Mouse (Mus musculus) urinary bladder, postnatal 36 days (tissue): Measurements from ENCODE around the gene Polr2f.
A peak's percentile ranks its signal among the peaks of the same experiment; 100 is the strongest.

Source experiments
- DNase-seq, 2 experiments: peaks; one replicate each; pipeline ENCODE4 v3.0.0; 2022; ENCODE audit warnings: low spot score in 2 of 2, mixed read lengths in 1 of 2

Polr2f gene

DNA sequence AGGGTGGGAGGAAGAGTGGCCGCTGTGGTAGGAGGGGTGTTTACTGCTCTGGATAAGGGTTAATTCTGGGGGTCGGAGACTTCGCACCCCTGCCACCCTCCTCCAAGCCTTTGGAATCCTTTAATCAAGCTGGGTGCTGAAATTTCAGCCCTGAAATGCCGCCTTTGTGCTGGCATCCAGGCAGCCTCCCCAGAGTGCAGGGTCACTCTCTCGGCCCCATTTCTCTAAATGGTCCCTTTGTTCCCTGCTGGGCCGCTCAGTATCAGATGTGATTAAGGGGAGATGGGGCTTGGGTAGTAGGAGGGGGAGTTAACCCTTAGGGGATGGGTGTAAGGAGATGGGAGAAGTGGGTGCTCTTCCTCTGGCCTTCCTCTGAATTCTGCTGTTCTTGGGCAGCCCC lies 11.9 kb downstream of the Polr2f start:
- DNase-seq = no peak

DNA sequence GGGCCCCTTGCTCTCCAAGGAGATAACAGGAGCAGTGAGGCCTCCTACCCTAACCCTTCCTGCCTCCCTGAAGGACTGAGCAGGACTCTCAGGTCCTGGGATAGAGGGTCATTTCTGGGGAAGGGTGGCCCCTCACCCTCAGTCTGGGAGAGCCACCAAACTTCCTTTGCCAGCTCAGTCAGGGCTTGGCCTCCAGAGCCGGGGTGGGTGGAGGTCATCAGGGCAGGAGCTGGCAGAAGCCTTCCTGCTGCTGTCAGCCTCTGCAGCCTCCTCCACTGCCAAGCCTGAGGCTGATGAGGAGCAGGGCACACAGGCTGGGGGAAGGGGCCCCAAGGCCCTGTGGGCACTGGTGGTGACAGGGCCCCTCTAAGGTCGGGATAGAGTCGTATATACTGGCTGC lies 14.8 kb downstream of the Polr2f start:
- DNase-seq = no peak

DNA sequence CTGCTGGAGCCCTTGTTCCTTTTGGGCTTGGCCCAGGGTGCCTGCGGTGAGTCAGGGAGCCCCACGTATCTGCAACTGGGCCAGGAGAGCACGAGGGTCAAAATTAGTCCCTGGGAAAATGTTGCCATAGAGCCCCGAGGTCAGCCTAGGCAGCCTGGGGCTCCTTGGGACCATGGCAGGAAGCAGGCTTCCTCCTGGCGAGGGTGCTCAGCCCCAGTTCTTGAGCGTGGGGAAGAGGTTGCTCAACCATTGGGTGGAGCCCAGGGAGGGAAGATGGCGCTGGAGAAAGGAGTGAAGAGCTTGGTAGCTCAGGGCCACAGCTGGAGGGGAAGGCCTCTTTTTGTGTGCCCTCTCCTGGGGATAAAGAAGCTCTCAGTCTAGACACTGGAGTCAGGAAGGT lies 21.5 kb downstream of the Polr2f start:
- DNase-seq = no peak

DNA sequence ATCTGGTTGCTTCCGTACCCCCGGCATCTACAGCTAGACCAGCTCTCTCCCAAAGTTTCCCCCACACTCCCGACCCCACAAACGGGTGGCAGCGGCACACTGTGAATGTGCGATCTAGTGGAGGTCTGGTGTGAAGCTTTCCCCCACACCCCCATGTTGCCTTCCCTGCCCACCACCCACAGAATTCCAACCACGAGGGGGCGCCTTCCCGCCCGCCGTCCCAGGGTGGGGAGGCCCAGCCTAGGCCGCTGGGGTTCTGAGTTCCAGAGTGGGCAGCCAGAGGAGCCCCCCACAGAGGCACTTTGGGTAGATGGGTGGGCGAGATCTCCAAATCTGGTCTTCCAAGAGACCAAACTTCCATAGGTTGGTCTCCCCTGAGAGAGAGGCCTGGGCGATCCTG lies 22.0 kb downstream of the Polr2f start:
- DNase-seq = no peak

DNA sequence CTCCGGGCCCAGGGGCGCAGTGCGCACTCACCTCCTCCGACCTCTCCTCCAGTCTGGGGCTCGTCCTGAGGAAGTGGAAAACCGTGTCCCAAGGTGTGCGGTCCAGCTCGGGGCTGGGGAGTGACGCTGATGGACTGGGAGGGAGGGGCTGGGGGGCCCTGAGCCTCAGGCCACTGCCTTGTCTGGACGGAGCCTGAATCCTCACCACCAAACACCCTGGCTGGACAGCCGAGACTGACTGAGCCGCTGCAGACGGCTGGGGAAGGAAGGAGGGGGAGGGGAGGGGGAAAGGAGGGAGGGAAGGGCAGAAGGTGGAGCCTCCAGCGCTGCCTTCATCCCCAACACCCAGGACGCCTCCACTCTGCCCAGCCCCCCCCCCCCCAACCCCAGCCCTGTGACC lies 23.4 kb downstream of the Polr2f start:
- DNase-seq = no peak

DNA sequence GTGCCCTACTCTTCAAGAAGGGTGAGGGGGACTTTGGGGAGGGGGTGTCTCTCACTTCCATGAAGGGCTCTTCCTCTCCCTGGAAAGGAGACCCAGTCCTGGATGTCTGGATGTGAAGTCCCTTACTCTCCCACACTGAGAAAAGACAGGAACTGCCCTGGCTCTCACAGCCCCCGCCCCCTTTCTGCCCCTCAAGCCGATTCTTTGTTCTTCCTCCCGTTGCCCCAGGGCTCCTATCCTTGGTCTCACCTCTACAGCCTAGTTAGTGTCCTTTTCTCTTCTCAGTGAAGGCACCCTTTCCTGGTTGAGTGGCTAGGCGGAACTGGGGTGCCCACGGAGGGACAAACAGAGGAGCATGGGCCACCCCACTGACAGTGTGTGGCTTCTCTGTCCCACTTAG lies 24.3 kb downstream of the Polr2f start, which contains the start of gene Sox10:
Sox10 (minus strand) TSS at position 101 of the 400 bp plus-strand sequence.
- no peak for DNase-seq

DNA sequence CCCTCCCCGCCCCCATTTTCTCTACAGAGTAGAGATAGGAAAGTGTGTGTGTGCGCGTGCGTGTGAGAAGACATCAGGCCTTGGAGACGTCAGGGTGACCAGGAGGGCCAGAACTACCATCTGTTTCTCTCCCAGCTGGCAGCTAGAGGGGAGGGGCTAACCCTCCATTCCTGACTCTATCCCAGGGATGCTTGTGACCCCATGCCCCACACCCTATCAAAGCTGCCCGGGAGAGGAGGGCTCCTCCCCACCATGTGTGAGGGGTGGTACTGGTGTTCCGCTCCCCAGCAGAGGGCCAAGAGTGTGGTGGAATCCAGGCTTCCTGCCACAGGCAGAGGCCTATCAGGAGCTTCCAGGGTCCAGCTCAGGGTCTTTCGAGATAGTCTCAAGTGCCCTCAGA lies 25.9 kb downstream of the Polr2f start:
- no peak for DNase-seq

DNA sequence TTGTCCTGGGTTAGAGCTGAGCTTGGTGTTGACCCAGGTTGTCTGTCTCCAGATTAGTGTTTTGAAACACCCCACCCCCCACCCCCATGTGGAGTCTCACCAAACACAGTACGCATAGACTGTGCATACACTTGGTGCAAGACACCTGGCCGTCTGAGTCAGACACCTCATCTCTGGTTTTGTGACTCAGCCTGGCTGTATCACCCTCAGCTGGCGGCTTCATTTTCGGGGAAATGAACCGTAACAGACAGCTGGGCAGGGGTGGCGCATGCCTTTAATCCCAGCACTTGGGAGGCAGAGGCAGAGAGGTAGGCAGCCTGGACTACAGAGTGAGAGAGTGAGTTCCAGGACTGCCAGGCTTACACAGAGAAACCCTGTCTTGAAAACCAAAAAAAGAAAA lies 36.1 kb downstream of the Polr2f start:
- no peak for DNase-seq

DNA sequence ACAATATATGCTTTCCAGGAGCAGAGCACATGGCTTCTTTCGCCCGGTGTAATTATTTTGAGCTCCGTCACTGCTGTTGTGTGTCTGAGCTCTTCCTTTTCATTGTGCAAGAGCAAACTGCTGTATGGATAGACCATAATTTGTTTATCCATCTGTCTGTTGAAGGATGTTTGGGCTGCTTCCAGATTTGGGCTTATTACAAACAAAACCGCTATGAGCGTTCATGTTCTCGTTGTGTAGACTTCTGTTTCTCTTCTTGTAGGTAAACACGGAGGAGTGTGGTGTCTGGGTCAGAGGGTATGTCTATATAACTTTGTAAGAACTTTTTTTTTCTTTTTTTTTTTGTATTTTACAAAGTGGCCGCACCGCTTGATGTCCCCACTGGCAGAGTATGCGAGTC lies 44.4 kb downstream of the Polr2f start:
- no peak for DNase-seq

DNA sequence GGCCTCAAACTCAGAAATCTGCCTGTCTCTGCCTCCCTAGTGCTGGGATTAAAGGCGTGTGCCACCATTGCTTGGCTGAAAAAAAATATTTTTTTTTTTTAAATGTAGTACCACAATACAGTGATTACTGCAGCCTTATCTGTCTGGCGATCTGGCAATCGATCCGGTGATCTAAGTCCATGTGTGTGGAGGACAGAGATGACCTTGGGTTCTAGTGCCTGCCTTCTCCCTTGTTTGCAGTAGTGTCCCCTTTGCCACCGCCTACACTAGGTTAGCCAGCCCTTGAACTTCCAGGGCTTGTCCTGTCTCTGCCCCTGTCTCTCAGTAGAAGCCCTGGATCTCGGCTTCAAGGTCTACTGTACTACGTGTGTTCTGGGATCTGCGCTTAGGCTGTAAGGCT lies 47.0 kb downstream of the Polr2f start:
- no peak for DNase-seq

DNA sequence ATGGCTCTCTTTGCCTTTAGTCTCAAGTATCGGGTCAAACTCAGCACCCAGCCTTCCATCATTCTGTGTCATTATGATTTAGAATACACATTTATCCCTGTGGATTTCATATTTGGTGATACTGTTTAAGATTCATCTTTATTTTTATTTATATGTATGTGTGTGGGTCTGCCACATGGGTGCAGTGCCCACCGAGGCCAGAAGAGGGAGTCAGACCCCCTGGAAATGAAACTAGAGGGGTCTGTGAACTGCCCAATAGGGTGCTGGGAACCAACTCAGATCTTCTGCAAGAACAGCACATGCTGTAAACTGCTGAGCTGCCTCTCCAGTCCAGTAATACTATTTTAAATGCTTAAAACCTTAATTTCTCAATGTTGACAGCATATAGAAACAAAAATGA lies 50.6 kb downstream of the Polr2f start:
- no peak for DNase-seq

DNA sequence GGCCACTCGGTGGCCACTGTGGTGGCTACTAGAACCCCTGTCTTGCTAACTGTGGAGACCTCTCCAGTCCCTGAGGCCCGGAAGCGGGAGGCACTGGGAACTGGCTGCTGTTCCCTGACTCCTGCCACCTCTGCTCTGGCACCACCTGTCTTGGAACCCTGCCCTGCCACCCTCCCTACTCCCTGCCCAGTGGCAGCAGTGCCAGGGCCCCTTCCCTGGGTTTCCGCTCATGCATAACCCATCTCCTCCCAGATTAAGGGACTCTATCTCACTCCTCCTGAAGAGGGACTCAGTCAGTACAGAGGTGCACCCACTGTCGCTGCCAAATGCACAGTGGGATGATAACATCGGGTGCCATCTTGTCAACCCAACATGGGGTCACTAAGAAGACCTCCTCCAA lies 51.6 kb downstream of the Polr2f start:
- DNase-seq = no peak

DNA sequence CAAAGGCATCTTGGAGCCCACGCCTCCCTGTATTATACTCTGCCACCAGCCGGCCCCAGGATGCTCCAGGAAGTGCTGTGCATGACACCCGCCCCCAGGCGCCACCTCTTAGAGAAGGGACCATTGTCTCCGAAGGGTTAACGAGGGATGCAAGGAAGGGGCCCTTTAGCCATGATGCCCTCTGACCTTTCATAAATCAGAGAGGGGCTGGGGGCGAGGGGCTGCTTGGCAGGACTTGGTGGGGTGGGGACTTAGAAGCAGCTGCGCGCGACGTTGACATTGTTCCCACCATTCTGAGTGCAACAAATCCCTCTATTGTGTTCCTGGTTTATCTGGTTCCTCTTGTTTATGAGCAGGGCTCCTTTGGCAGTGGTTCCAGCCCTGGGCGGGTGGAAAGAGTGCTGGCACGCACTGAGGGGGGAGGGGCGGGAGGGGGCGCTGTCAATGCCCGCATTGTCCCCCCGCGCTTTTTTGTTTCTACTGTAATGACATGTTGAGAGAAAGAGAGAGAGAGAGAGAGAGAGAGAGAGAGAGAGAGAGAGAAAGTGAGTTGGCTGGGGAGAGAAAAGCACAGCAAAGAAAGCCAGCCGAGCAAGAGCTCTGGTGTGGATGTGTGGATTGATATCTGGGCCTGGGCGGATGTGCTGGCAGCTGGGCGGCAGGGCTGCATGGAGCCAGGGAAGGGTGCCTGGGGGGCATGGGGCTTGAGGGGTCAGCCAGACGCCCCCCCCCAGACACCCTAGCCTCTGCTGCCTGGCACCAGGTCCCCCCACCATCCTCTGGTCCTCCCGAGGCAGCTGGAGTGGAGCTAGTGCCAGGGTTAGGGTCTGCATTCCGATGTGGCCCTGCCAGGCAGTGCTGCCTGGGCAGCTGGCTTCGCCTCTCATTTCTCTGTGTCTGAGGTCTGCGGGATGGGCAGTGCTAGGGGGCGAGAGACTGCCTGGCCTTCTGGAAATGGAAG lies 52.4 kb downstream of the Polr2f start:
- DNase-seq = peak; percentile 13 to 19

DNA sequence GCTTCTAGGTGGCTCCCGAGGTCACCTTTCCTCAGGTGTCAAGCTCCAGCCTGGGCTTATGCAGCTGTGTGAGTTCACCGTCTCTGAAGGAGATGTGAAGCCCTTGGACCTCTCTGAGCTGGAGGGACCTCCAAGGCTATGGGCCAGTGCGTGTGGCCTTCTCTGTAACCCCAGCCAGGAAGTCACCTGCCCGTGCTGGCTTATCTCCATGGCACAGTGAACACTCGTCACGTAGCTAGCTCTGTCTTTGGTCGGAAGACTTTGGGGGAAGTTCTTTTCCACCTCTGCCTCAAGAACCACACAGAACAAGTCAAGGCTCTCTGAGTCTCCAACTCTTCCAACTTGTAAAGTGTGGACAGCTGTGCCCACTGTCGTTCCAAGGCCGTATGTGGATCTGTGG lies 53.2 kb downstream of the Polr2f start:
- DNase-seq = no peak

DNA sequence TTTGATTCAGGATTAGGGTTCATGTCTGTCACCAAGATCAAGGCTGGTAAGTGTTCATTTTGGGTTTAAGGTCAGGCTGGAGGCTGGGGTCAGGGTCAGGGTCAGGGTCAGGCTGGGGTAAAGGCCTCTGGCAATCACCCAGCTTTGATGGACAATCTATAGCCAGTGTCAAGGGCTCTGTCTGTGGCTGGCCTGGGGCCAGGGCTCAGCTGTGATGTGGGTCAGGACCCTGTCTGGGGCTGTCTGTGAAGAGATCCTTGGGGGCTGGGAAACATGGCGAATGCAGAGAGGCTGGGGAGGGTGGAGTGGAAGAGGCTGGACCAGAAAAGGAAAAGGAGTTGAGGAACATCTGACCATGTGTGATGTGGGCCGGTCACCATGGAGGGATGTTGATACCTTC lies 54.1 kb downstream of the Polr2f start:
- DNase-seq = no peak

DNA sequence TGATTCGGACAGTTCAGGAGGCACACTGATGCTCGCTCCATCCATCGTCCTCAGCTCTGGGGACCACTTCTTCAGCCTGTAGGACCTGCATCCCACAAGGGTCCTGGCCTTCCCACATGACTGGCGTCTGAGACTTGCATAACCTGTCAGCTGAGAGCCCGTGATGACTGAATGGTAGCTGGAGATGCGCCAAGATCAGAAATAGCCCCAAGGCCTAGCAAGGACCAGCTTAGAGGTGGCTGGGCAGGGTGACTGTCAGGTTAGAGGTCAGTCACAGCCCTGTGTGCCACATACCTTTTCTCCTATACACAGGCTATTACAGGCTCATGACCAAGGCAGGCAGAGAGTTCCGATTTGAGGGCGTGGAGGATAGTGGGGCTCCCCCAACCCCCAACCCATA lies 54.7 kb downstream of the Polr2f start:
- peak in 1 of 2 experiments; percentile 17 for DNase-seq

DNA sequence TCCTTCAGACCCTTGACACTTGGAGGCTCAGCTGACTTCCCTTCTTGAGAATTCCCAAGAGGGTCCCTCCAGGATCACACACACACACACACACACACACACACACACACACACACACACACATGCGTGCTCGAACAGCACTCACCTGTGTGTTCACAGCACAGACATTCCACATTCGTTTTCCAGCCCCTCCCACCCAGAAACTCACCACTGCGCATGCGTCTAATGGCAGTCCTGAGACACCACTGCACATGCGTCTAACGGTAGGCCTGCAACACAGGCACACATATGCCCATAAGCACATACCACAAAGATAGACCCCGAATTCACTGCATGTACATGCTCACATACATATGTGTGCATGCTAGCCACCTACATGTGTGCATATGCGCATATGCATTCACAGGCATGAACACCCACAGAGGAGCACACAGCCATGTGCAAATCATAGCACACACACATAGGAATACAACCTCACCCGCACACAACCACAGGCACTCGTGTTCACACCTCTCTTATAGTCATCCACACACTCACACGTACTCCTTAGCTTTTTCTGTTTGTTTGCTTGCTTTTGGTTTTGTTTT lies 58.7 kb downstream of the Polr2f start:
- DNase-seq = no peak
